Mouse (Mus musculus): ENCODE measurements around the gene Rai1.

The Rai1 gene

GRCm38 (mm10) chr11:60163362-60163761 is 58.5 kb downstream of the Rai1 start:
- DNase-seq (ENCODE audit: low spot score): no peak

- DNase-seq (ENCODE audit: low spot score): no peak
Observed at GRCm38 (mm10) chr11:60164450-60164849, 59.6 kb downstream of the Rai1 start.

- DNase-seq (ENCODE audit: low spot score): no peak
Observed at GRCm38 (mm10) chr11:60165076-60165475, 60.3 kb downstream of the Rai1 start.

GRCm38 (mm10) chr11:60168780-60169179 is 64.0 kb downstream of the Rai1 start:
- DNase-seq (ENCODE audit: low spot score): no peak

- no peak for DNase-seq (ENCODE audit: low spot score)
Observed at GRCm38 (mm10) chr11:60172074-60172473, 67.3 kb downstream of the Rai1 start.

GRCm38 (mm10) chr11:60173606-60174184 is 68.9 kb downstream of the Rai1 start:
- no peak for DNase-seq (ENCODE audit: low spot score)

GRCm38 (mm10) chr11:60175371-60176181 is 70.8 kb downstream of the Rai1 start:
- DNase-seq (ENCODE audit: low spot score): no peak

- no peak for DNase-seq (ENCODE audit: low spot score)
Observed at GRCm38 (mm10) chr11:60176182-60176974, 71.6 kb downstream of the Rai1 start.

- DNase-seq (ENCODE audit: low spot score): no peak
Observed at GRCm38 (mm10) chr11:60176975-60177657, 72.3 kb downstream of the Rai1 start.

GRCm38 (mm10) chr11:60178005-60178404 is 73.2 kb downstream of the Rai1 start:
- DNase-seq (ENCODE audit: low spot score): no peak

GRCm38 (mm10) chr11:60178506-60178905 is 73.7 kb downstream of the Rai1 start:
- no peak for DNase-seq (ENCODE audit: low spot score)

GRCm38 (mm10) chr11:60182116-60182670 is 77.4 kb downstream of the Rai1 start:
- no peak for DNase-seq (ENCODE audit: low spot score)

GRCm38 (mm10) chr11:60182741-60183140 is 77.9 kb downstream of the Rai1 start:
- no peak for DNase-seq (ENCODE audit: low spot score)

GRCm38 (mm10) chr11:60184346-60185325 is 79.8 kb downstream of the Rai1 start:
- no peak for DNase-seq (ENCODE audit: low spot score)

GRCm38 (mm10) chr11:60185396-60186231 is 80.8 kb downstream of the Rai1 start:
- DNase-seq (ENCODE audit: low spot score): no peak

GRCm38 (mm10) chr11:60187070-60187469 is 82.3 kb downstream of the Rai1 start:
- DNase-seq (ENCODE audit: low spot score): no peak

- no peak for DNase-seq (ENCODE audit: low spot score)
Observed at GRCm38 (mm10) chr11:60188275-60188853, 83.6 kb downstream of the Rai1 start.

- DNase-seq (ENCODE audit: low spot score): no peak
Observed at GRCm38 (mm10) chr11:60189501-60190040, 84.8 kb downstream of the Rai1 start.

- no peak for DNase-seq (ENCODE audit: low spot score)
Observed at GRCm38 (mm10) chr11:60190055-60190641, 85.3 kb downstream of the Rai1 start.
